Mouse (Mus musculus): Measurements from ENCODE around the gene Prmt3.

Prmt3 gene

DNA sequence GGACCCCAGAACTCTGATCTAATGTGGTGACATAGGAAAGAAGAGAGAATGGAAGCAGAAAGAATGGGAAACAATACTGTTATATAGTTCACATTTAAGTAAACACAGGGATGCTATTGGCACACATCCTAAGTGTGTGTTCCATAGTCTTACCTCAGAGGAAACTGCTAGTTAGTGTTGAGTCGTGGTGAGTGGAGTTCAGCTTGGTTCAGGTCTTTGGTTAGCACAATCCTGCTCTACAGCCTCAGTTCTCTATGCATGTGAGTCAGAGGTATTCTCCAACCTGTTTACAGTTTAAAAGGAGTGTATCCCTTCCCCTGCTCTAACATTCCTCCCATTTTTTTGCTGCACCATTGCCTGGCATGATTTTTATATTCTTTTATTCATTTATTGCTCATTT is 19.0 kb downstream of the Prmt3 start:
- no peak for DNase-seq (ENCODE audit: low spot score in 2 of 2)

DNA sequence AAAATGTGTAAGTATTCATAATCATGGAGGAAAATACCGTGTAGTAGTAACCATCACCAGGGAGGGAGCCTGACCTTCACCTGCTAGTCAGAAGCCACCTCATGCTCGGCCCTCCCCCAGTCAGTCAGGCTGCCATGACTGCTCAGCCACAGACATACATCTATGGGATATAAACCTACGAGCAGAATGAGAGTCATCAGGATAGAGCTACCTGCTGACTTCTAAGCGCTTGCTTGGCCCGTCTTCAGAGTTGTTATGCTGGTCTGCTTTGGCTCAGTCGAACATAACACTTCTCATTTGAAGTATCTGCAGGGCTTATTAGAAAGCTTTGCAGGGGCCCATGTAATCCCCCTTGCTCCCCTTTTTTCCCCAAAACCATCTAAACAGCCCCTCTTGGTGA is 25.4 kb downstream of the Prmt3 start:
- DNase-seq (ENCODE audit: low spot score in 2 of 2): no peak

DNA sequence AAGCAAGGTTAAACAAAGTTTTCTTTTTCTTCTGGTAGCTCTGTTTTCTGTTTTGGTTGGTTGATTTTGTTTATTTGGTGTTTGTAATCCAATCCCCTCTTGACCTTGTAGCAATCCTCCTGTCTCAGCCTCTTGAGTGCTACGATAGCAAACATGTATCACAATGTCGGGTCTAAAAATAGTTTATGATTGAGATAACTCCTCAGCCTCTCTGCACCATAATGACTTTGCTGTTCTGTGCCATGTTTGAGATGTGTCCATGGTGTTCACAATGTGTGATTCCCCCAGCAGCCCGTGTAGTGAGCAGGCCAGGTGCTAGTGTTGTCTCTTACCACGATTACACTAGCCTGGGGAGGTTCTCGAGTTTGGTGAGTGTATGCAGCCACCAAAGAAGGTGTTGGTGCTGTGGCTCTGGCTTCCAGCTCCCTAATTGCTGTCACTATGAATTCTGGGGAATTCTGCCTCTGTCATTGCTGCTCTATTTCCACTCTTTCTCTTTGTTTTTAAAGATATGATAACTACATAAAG is 26.6 kb downstream of the Prmt3 start:
- DNase-seq (ENCODE audit: low spot score in 2 of 2): no peak

DNA sequence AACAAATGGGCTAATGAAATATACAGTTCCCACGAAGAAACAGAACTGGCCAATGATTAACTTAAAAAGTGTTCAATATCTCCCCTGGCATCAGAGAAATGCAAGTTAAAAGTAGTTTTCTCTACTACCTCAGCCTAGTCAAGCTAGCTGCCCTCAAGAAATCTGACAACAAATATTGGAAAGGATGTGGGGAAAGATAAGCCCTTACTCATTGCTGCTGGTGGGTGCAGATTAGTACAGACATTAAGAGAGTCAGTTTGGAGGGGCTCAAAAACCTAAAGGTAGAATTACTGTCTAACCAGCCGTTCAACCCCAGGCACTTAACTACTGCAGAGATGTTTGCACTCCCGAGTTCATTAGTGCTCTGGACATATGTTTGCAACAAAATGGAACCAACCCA is 27.5 kb downstream of the Prmt3 start:
- no peak for DNase-seq (ENCODE audit: low spot score in 2 of 2)

DNA sequence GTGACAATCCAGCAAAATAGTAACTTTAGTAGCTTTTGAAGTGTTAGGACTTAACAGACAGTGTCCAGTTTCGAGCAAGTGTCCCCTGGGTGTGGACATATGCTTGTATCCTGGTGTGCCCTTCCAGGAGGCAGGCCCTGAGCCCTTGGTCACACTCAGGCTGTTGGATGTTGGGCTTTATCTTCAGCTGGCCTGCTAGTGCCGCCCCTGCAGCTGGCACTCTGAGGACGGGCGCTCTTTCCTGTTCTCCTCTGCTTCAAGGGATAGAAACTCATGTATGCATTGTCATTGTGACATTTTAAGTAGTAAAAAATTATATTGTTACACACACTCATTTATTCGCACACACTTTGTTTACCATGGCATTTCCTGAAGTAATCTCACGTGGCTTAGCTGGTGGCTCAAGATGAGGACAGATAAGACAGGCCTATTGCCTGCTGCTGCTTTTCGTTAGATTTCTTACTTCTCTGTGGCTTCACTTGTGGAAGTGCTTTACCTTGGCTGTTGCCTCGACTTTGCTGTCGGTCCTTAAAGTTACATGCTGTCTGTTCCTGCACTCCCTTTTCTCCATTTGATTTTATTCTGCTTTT is 29.0 kb downstream of the Prmt3 start:
- no peak for DNase-seq (ENCODE audit: low spot score in 2 of 2)

DNA sequence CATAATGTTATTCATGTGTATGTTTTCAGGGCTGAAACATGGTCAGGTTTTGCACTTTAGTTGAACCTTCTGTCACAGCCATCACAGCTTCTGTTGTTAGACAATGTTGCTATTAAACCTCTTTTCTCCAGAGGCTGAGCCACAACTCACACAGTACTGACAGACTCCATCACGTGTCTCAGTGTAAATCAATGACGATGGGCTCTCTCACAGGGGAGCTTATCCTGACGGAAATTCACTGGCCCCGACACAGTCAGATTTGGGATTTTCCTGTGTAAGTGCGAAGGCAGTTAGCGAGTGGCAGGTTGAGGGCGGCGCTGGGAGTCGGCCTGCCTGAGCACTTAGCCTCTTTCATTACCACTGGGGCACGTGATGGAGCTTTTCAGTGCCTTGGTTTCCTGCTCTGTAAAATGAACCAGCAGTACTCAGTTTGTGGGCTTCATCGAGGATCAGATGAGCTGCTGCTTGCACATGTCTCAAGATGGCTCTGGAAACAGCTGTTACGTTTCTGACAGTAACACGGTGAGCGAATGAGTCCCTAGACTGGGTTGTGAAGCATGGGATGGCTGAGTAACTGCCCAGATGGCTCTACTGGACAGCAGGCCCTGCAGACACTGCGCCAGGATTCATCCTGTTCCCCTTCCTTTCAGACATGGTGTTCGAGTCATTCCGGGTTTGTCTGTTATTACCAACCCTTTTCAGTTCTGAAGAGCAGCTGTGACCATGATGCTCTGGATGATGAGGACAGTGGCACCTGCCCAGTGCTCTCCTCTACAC is 29.9 kb downstream of the Prmt3 start:
- DNase-seq (ENCODE audit: low spot score in 2 of 2): no peak

DNA sequence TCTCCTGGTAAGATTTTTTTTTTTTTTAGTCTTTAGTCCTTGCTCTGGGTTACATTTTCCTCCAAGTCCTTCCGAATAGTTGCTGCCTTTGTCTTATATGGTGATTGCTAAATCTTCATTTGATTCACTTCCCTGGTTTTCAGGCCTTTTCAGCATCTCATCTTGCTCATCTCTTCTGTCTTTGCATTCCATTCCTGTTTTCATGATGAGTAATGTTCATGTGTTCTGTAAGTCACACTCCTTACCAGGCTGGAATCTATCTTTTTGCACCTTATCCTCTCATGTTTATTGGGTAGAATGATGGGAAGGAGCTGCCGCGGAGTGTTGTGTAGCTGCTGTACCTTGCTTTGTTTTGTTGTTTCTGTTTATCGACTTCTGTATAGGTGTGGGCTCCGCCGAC is 31.0 kb downstream of the Prmt3 start:
- no peak for DNase-seq (ENCODE audit: low spot score in 2 of 2)

DNA sequence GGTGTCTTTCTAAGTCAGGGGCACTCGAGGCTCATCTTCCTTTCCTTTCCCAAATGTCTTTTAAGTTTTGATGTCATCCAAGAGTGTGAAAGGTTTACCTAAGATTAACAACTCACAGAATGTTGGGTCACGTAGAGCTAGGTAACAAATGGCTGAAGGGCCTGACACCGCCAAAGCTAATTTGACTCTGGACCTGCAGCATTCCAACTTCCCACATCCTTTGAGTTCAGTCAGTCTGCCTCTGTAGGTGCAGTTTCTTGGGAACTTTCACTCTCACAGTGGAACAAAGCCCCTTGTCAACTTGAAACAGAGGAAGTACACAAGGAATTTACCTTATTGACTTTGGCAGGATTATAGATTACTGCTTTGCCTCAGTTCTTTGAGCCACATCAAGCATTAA is 31.4 kb downstream of the Prmt3 start:
- no peak for DNase-seq (ENCODE audit: low spot score in 2 of 2)

DNA sequence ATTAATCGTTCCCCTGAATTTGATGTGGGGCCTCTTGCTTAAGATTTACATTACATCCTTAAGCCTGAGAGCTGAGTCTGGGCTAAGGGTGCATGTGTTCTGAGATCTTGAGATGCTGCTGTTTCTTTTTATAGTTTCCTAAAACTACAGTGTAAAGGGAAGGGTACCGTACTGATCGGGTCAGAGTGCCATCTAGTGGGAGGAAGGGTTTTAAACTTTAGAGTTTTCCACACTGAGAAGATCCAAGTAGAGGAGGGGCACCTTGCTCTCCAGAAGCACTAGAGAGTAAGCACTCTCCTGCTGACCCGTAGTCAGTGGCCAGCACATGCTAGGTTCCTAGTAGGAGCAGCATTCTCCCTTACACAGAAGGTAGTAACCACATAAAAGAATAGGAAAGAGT is 33.2 kb downstream of the Prmt3 start:
- DNase-seq (ENCODE audit: low spot score in 2 of 2): no peak

DNA sequence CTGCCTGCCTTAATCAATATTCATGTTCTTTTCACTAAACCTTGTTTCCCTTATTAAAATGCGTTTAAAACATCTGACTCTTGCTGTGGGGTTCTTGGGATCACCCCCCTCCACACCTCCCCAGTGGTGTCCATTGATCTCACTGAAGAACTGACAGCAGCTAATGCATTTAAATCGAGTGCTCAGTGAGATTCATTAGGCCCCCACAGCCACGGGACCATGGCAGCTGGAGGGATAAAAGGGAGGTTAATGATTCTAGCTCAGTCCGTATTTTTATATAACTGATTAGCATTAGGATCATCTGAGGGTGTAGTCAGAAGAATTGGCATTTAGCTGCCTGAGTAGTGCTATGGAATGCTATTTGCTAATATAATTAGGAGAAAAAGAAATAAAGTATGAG is 41.2 kb downstream of the Prmt3 start:
- DNase-seq (ENCODE audit: low spot score in 2 of 2): no peak

DNA sequence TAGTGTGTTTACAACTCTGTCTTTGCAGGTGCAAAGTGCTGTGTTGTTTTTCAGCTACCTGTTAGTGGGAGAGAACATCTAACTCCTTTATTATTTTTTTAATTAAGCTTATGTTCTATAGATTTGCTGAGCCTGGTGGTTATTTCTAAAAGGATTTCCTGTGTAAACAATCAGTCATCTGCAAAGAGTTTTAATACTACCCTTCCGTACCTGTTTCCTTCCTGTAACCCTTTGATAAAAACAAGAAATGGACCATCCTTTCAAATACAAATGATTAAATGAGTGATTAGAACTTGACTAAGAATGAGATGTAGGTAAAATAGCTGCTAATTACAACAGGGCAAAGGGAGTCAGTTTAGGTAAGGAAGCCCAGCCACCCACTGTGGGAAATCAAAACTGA is 43.2 kb downstream of the Prmt3 start:
- DNase-seq (ENCODE audit: low spot score in 2 of 2): no peak

DNA sequence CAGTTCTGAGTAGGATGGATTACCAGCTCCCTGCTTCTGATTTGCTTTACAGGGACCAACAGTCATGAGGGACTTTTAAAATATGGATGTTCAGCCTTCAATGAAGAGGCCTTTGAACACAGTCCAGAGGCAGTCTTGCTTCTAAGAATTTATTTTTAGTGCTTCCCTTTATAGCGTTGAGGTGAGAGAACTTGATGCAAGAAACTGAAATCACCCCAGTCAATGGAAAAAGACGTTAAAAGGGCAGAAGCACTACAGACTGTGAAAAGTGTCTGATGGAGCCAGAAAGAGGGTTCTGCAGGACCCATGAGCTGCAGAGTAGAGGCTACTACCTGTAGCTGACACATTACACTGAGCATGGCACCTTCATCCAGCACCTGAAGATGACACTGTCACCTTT is 43.9 kb downstream of the Prmt3 start:
- no peak for DNase-seq (ENCODE audit: low spot score in 2 of 2)

DNA sequence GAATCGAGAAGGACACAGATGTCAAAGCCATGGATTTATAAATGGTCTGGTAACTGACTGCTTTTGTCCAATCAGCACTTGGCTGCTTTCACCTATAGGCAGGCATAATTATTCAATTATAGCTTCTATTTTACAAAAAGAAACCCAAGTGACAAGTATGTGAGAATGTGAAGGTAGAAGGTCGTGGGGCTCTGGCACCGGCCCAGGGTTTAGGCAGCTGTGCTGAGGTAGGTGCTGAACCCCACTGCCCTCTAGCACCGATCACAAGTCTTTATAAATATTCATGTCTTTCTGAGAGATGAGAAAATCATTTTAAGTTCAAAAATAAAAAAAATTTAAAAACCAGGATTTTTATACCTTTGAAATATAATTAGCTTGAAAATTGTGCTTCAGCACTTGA is 45.4 kb downstream of the Prmt3 start:
- DNase-seq (ENCODE audit: low spot score in 2 of 2): no peak

DNA sequence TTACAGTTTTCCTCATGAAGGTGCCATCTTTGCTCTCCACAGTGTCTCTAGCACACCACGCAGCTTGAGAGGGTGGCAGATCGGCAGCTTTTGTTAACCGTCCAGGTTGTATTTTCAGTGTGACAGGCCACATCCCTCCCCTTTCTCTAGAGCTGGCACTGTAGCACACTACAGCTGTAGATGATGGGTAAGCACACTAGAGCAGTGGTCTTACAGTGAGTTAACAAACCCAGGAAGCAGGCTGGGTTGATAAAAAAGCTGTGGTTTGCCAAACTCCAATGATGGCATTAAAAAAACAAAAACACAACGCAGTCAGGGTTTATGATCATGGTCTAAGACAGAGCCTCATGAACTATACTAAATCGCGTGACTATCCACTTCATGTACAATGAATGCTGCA is 45.9 kb downstream of the Prmt3 start:
- no peak for DNase-seq (ENCODE audit: low spot score in 2 of 2)

DNA sequence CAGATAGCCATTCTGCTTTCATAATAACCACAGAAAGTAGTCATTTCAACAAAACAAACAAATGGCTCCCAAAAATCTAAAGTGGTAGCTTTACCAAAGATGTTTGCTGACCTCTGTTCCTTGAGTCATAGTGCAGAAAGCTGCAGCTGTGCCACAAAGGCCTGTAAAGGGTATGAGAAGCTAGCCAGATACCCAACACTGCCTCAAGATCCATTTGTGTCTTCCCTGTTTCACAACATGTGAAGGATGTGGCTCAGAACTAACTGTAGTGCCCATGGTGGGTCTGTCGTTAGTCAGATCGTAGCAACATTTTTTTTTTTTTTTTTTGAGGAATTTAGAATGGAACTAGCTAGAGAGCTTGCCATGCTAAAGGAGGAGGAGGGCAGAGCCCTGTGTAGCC is 46.4 kb downstream of the Prmt3 start:
- no peak for DNase-seq (ENCODE audit: low spot score in 2 of 2)

DNA sequence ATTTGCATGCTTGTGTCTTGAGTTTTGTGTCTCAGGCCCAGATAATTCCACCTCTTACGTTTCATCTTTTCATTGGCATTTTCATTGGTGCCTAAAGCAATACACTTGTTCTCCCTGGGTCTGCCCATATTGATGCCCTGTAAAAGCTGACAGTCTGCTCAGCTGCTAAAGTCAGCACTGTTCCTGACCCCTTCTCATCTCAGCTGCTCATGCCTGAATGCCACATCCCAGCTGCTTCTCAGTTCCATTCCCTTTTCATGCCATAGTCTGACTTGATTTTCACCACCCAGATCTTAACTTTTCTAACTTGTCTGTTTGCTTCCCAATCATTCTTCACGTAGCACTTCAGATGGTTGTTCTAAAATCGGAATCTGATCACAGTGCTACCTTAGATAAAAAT is 47.3 kb downstream of the Prmt3 start:
- DNase-seq (ENCODE audit: low spot score in 2 of 2): no peak

DNA sequence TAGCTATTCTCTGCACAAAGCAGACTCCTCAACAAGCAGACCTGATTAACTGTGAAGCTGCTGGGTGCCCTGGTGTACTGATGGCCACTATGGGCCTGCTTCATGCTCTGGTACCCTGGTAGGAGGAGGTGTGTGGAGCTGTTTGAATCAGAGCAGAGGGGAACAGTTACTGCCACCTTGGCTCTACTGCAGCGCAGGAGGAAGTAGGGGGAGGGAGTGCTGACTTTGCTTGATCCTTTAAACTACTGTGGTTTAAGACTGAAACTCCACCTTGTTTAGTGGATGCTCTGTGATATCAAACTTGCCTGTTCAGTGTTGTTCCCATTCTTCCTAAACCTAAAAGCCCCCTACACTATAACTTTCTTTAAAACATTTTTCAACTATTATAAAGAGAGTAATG is 49.8 kb downstream of the Prmt3 start:
- DNase-seq (ENCODE audit: low spot score in 2 of 2): no peak

DNA sequence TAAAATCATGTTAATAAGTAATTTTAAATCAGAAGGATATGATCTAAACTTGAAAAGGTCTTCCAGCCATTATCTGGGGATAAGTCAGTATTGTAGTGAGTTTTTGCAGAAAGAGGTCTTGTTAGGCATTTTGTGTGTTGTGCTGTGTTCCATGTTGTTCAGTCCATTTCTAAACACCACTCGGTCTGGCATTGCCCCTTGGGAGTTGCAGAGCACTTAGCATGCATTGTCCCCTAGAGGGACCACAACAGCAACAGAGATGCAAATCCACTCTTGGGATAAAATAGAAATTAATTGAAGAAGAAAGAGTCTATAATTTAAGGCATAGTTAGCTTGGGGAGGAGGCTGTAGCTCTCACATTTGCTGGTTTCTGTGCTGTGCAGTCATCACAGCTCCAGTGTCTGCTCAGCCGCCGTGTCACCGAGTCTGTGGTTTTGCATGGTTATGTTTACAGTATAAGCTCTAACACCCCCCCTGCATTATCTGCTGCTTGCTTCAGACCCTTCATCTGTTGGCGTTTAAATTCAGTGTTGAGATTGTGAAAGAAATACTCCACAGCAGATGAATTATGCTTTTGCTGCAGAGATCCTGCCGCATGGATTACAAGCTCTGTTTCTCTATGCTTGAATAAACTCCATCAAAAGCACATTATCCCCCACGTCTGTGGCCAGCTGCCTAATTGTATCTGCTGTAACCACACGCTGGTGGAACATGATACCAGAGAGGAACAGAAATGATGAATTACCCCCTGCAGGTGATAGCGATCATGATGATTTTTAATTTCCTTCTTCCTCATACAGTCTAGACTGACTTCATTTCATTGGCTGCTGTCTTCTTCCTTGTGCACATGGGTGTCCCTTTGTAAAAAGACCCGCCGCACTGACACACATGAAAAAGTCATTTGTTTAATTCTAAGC is 64.5 kb downstream of the Prmt3 start:
- peak in 1 of 2 experiments; percentile 27 for DNase-seq (ENCODE audit: low spot score in 2 of 2)

DNA sequence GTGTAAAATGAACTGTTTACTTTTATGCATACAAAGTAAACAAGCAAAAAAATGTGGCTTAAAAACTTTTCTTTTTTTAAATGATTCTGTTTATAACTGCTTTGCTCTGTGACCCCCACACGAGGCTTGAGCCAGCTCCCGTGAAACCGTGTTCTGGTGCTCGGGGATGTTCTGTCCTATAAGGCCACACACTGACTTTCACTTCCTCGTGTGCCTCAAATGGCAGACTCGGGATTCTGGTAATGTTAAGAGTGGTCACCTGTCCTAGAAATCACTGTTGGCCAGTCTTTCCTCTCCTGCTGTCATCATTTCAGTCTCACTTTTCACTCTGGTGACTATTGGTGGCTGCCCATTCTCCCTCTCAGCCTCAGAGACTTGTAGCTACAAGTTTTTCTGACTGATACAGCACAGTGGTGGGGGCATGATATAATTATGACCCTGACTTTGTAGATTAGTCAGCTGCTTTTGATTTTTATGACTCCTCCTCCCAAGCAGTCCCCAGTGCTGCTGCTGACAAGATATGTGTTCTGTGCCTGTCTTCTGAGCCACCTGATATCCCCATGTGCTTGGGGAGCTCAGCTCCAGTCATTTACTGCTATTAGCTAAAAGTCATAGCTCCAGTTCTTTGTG is 65.3 kb downstream of the Prmt3 start:
- DNase-seq (ENCODE audit: low spot score in 2 of 2): no peak

DNA sequence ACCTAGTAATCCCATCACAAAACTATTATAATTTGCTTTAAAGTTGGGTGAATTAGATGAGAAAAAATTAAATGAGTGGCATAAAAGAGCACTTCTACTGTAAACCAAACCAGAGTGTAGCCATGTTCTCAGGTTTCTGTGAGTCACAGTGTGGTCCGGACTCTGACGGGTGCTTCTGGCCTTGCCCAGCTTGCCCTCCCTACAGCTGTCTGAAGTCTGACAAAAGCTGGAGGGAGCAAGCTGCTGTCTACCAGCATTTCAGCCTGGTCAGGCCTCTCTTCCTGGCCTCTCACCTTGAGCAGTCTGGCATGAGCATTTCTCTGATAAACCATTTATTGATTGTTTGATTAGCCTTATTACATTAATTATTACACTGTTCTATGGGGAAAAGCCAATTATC is 69.8 kb downstream of the Prmt3 start:
- no peak for DNase-seq (ENCODE audit: low spot score in 2 of 2)

DNA sequence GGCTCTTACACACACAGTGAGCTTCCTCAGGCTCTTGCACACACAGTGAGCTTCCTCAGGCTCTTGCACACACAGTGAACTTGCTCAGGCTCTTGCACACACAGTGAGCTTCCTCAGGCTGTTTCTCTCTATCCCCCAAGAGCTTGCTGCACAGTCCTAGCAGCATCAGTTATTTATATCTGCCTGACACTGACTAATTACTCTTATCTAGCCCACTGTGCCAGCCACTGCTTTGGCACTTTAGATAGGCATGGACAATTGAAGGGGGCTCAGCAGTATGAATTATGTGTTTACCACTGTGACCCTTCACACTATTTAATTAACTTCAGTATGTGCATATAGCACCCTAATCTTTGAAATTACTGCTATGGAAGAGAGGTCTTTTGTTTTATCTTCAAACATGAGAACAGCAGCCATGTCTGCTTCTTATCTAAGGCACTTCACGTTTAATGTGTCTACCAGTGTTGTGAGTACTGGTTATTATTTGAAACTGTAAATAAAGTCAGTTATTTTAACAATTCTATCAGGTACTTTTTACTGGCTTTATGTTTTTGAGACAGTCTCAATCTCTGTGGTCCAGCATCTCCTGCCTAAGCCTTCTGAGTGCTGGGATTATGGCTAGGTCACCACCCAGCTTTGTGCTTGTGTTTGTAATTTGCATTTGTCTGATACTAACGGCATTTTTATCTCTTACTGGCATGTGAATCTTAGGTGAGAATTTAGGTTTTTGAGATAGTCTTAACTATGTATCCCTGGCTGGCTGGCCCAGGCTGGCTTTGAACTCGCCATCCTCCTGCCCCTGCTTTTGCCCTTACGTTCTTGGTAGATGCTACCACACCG is 75.4 kb downstream of the Prmt3 start:
- DNase-seq (ENCODE audit: low spot score in 2 of 2): no peak

Measured in spleen, postnatal 10 days (tissue).